Mouse (Mus musculus) intestine, postnatal 0 days (tissue): ENCODE measurements around the gene Sh3gl1. TPM values are rescaled to one million over a fixed set of nuclear protein-coding genes. Genes with fewer than 3 reads are reported as not detected.

Source experiments
- ATAC-seq: fragments of 200-750 bp; cut with Nextera tagmentation; 2 replicates; pipeline ENCODE4 v1.8.0; 2017; ENCODE audit warnings: mild to moderate bottlenecking, moderate TSS enrichment, moderate library complexity
- H3K27ac ChIP-seq: fragments of 300-500 bp; sonication (generic); 2 replicates; pipeline ENCODE4 v1.5.1; 2014; ENCODE audit warnings: mild to moderate bottlenecking, low read depth, low read length, moderate library complexity
- H3K27me3 ChIP-seq: fragments of 300-500 bp; sonication (generic); replicated peaks from 2 replicates; pipeline ENCODE4 v1.6.1; 2014; ENCODE audit warnings: low read length, mixed read lengths; ENCODE audit not compliant: control insufficient read depth, insufficient read depth
- H3K36me3 ChIP-seq: fragments of 300-500 bp; sonication (generic); 2 replicates; pipeline ENCODE4 v1.6.1; 2014; ENCODE audit warnings: mild to moderate bottlenecking, moderate library complexity; ENCODE audit not compliant: control insufficient read depth, insufficient read depth
- H3K4me1 ChIP-seq: fragments of 300-500 bp; sonication (generic); replicated peaks from 2 replicates; pipeline ENCODE4 v1.6.1; 2014; ENCODE audit warnings: antibody characterized with exemption, low read length, mixed read lengths; ENCODE audit not compliant: control insufficient read depth, insufficient read depth
- H3K4me2 ChIP-seq: fragments of 300-500 bp; sonication (generic); replicated peaks from 2 replicates; pipeline ENCODE4 v1.6.1; 2014; ENCODE audit warnings: low read depth, mild to moderate bottlenecking, moderate library complexity
- H3K4me3 ChIP-seq: fragments of 300-500 bp; sonication (generic); 2 replicates; pipeline ENCODE4 v1.5.1; 2014; ENCODE audit warnings: low read depth, low read length
- H3K9ac ChIP-seq: fragments of 300-500 bp; sonication (generic); 2 replicates; pipeline ENCODE4 v1.6.1; 2014; ENCODE audit warnings: mild to moderate bottlenecking, low read depth, low read length
- H3K9me3 ChIP-seq: fragments of 300-500 bp; sonication (generic); 2 replicates; pipeline ENCODE4 v1.6.1; 2016; ENCODE audit warnings: mixed run types; ENCODE audit not compliant: control insufficient read depth
- CTCF ChIP-seq: sonication (generic); IDR thresholded peaks from 2 replicates; pipeline ENCODE4 v1.5.1; 2016; ENCODE audit warnings: low read depth, mild to moderate bottlenecking, control low read depth, antibody characterized with exemption, moderate library complexity
- WGBS: fragments of 180-500 bp; shearing (Covaris S2); extraction: QIAGEN DNeasy Blood & Tissue Kit; methylation state at CpG from one replicate; pipeline ENCODE4 v1.1.7; 2014; 5-methylcytosine and 5-hydroxymethylcytosine counted together
- polyA plus RNA-seq: library from polyadenylated mRNA; unstranded; fragments of >200 nt; fragmentation: Nextera tagmentation; extraction: Ambion mirVana; gene quantifications from 2 replicates; pipeline ENCODE4 v1.2.1, GENCODE M21; 2015

The Sh3gl1 gene
- polyA plus RNA-seq, 1 experiment from 2014 or later, result 97.0 TPM

- Histone ChIP-seq H3K4me2 (peak overlapping the region; percentile 94), H3K4me1 (peaks cover 11% of the 10 kb centered on the region; the same call in 1 of the 2 replicates), H3K27me3 (no peaks in the 10 kb centered on the region), H3K36me3 (peaks cover 33% of the 10 kb centered on the region), H3K4me3 (peak overlapping the region; percentile 6), H3K27ac (no peak overlapping the region), H3K9ac (0 out of 2 replicates have a peak overlapping the region, but pooled peaks have one; percentile 58), H3K9me3 (no peaks in the 10 kb centered on the region)
- no peak for ATAC-seq
- peak; percentile 98 for TF ChIP-seq CTCF
- WGBS, result 7% methylated on average over 7 of the region's 9 CpGs
These were observed 25.8 kb downstream of the Sh3gl1 start for GRCm38 (mm10) chr17:56010681-56011080.

GRCm38 (mm10) chr17:56010255-56010654 lies 26.2 kb downstream of the Sh3gl1 start:
- H3K9me3 ChIP-seq, result no peaks in the 10 kb centered on the region
- 59% methylated on average over 14 of the region's 14 CpGs for WGBS
- ATAC-seq, result no peak
- peak overlapping the region; percentile 94 for H3K4me2 ChIP-seq
- no peak for TF ChIP-seq CTCF
- peaks cover 29% of the 10 kb centered on the region for H3K36me3 ChIP-seq
- H3K4me1 ChIP-seq, result peaks cover 11% of the 10 kb centered on the region; the same call in 1 of the 2 replicates
- H3K4me3 ChIP-seq, result peak overlapping the region; percentile 87
- H3K9ac ChIP-seq, result 0 out of 2 replicates have a peak overlapping the region, but pooled peaks have one; percentile 58
- no peak overlapping the region for H3K27ac ChIP-seq
- no peaks in the 10 kb centered on the region for H3K27me3 ChIP-seq

DNA sequence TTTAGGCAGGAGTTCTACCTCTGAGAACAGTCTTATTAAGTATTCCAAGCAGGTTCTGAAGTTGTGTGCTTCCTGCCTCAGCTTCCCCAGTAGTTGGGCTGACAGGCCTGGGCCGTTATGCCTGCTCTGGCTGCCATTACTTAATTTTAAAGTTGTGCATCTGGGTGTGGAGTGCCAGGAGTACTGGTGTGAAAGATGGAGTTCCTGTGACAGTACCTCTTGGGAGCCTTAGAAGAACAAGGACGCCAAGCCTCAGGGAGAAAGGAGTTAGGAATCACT lies 26.5 kb downstream of the Sh3gl1 start:
- Histone ChIP-seq H3K9me3 (no peaks in the 10 kb centered on the region), H3K4me2 (peak overlapping the region; percentile 94), H3K36me3 (peaks cover 25% of the 10 kb centered on the region; the same call in 1 of the 2 replicates), H3K4me1 (peaks cover 11% of the 10 kb centered on the region; the same call in 1 of the 2 replicates), H3K4me3 (peak overlapping the region; percentile 87), H3K27ac (no peak overlapping the region), H3K27me3 (no peaks in the 10 kb centered on the region), H3K9ac (peak overlapping the region; percentile 58; the same call in 1 of the 2 replicates)
- no peak for TF ChIP-seq CTCF
- 38% methylated on average over 2 of the region's 2 CpGs for WGBS
- ATAC-seq, result no peak

DNA sequence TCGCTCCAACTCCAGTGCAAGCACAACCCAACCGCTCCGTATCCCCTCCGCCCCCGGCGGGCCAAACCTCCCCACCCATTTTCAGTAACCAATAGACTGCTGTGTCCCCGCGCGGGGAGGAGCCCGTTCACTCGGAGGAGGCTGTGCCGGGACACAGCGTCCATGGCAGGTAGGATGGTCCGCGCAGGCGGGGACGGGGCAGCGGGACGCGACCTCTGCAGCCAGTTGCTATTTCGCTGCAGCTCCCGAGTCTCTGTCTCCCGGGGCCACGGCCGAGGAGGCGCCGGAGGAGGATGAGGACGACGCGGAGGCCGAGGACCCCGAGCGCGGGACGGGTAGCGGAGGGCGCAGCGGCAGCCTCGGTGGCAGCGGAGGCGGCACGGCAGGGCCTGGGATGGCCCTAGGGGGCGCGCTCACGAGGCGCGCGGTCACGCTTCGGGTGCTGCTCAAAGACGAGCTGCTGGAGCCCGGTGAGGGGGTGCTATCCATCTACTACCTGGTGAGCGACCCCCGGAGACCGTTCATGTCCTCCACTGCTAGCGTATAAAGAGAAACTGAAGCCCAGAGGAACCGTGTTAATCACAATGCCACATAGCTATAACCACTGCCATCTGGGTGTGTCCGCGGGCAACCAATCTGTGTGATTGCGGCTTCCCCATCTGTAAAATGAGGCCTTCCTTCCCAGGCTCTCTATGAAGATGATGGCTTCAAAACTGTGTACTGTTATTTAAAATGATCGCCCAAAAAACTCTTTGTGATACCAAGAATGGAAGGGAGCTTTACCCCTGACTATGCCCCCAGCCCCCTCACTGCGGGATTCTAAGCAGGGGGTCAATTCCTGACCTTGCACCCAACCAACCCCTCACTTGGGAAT lies 27.1 kb downstream of the Sh3gl1 start:
- Histone ChIP-seq H3K4me3 (peak overlapping the region; percentile 87), H3K4me2 (peak overlapping the region; percentile 94), H3K4me1 (peaks cover 11% of the 10 kb centered on the region; the same call in 1 of the 2 replicates), H3K27ac (peak overlapping the region; percentile 79), H3K27me3 (no peaks in the 10 kb centered on the region), H3K9me3 (no peaks in the 10 kb centered on the region), H3K36me3 (peaks cover 22% of the 10 kb centered on the region; the same call in 1 of the 2 replicates), H3K9ac (peak overlapping the region; percentile 58)
- peak; percentile 77 for ATAC-seq
- TF ChIP-seq CTCF, result peak; percentile 75
- WGBS, result 1% methylated on average over 61 of the region's 62 CpGs

GRCm38 (mm10) chr17:56008356-56009087 lies 27.9 kb downstream of the Sh3gl1 start:
- Histone ChIP-seq H3K27ac (peak overlapping the region; percentile 79), H3K27me3 (no peaks in the 10 kb centered on the region), H3K9ac (peak overlapping the region; percentile 58), H3K9me3 (no peaks in the 10 kb centered on the region), H3K4me3 (peak overlapping the region; percentile 87), H3K4me1 (peaks cover 11% of the 10 kb centered on the region; the same call in 1 of the 2 replicates), H3K36me3 (peaks cover 20% of the 10 kb centered on the region; the same call in 1 of the 2 replicates), H3K4me2 (peak overlapping the region; percentile 94)
- TF ChIP-seq CTCF, result no peak
- peak; percentile 86 for ATAC-seq
- WGBS, result under 1% methylated on average over 21 of the region's 21 CpGs
